Mouse (Mus musculus): ENCODE measurements at regions not wholly inside any gene's neighbourhood (a gene's known extent, or its start where the extent isn't known, plus 50 kb on each side); places are given as distances from the start of the nearest gene placed in this dataset.
A peak's percentile ranks its signal among the peaks of the same experiment; 100 is the strongest.

DNA sequence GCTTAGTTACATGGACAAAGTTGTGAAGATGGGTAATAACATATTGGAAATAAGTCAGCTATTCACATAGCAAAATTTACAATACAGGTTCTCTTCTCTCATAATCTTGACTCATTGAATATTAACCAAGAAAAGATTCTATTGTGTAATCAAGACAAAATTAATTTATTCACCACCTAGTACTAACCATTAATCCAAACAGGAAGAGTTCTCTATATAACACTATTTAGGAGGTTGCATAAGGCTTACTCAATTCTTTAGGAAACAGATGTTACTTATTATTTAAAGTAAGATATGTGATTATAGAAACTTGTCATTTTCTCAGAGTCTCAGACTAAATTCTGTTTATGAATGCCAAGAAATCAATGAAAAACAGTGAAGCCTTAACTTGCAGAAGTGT, 600.4 kb upstream of the Tusc1 start:
- DNase-seq (ENCODE audit: low read depth, low spot score): no peak

DNA sequence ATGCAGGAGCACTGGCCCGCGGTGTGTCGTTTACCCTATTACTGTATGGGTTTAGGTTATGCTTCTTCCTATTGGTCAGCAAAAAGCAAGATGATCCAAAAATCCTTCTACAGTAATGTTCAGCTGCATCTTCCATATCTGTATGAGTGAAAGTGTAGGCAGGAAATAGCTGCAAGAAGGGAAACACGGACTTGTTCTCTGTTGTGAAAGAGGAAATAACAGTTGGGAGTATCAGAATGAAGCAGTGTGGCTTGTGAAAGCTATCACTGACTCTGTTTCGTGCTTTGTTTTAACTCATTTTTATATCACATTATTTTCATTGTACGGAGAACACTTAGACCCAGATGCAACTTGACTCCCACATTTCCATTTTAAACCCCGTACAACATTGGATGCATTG, 591.8 kb upstream of the Tusc1 start:
- peak; percentile 13 for DNase-seq (ENCODE audit: low read depth, low spot score)

DNA sequence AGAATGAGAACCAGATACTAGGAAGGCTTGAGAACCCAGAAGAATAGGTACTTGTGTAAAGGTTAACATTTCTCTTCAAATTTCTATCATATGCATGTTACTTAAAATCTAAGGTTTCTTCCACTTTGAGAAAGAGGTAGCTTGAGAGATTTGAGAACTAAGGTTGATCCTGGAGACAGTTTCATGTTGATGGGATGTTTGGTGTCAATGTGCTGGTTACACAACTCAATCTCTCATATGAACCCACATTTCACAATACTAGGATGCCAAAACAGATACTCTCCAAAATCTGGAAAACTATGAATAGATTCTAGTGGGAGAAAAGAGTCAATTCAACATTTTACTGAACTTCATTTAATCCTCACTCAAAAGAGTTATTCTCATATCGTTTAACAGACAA, 589.1 kb upstream of the Tusc1 start:
- DNase-seq (ENCODE audit: low read depth, low spot score): no peak

DNA sequence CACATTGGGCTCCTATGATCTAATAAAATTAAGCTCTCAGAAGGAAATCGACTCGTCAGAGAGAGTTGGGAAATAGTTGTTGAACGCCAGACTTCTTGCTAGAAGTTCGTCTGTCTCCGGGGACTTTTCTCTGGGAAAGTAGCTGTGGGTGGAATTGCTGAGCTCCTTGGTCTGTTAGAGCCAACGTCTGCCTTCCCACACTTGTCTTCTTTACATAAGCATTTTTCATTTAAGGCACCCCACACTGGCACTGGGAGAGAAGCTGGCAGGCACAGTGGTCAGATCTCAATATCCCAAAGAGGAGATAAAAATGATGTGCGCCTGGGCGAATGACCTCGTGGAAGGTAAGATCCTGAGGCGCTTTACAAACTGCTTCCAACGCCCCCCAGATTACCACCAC, 551.3 kb upstream of the Tusc1 start:
- no peak for DNase-seq (ENCODE audit: low read depth, low spot score)

DNA sequence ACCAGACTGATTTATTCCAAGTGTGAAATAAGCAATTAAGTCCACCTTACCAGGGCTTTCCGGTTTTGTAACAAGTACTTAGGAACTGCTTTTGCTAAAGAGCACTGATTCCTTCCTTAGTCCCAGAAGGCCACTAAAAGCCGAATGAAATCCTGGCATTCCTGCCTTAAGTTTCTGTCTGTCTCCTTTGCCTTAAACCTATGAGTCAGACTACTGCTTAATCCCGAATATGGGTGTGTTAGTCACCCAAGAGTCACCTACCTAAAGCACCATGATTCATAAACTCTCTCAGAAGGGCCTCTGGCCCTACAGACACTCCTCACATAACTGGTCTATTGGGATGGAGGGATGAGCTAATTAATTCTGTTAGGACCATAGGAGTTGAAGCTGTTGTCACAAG, 546.0 kb upstream of the Tusc1 start:
- no peak for DNase-seq (ENCODE audit: low read depth, low spot score)

DNA sequence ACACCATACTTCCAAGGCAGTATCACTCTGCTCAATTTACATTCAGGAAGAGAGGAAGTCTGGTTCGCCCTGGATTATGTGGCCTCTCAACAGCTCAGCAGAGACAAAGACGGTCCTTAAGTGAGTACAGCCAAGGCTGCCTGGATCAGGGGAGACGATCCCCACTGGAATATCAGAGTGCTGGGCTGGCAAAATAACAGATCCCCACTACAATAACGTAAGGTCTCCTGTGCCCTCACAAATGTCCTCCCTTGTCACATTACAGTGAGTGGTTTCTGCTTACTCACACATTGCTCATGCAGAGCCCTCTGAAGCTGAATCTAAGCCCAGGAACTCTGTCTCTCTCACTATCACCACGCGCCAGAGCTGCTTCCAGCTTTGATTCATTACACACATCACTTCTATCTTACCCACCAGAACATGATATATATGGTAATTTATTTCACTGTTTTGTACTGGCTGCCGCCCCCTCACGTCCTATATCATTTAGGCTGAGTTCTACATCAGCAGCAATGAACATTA, 544.1 kb upstream of the Tusc1 start:
- DNase-seq (ENCODE audit: low read depth, low spot score): no peak

DNA sequence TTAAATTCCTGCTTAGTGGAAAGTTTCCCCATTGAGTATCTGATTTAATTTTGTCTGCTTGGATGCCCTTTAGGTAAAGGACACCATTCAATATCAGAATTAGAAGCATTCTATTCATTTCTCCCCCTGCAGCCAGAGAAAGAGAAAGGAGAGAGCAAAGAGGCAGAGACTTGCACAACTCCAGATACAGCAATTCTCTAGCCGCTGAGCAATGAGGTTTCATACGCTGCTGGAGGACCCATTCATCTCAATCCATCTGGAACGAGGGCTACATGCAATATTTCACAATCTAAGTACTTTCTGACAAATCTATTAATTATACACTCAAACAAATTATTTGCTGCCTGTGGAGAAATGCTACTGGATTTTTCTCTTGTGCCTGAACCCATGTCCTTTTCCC, 538.0 kb upstream of the Tusc1 start:
- DNase-seq (ENCODE audit: low read depth, low spot score): no peak

DNA sequence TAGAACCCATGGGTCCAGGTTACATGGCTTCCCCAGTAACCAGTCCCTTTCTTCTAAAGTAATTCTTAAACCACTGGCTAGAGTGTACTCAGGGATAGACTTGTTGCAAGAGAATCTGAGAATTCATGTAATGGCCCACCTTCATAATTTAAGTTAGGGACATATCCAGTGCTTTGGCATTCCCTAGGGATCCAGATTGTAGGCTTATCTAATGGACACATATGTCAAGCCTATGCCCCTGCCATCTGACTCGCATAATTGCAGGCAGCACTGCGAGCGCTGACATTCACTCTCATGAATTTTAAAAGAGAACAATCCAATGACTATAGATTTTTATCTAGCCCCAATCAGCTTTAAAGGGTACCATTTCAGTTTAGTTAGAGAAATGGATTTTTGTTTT, 518.1 kb upstream of the Tusc1 start:
- no peak for DNase-seq (ENCODE audit: low read depth, low spot score)

DNA sequence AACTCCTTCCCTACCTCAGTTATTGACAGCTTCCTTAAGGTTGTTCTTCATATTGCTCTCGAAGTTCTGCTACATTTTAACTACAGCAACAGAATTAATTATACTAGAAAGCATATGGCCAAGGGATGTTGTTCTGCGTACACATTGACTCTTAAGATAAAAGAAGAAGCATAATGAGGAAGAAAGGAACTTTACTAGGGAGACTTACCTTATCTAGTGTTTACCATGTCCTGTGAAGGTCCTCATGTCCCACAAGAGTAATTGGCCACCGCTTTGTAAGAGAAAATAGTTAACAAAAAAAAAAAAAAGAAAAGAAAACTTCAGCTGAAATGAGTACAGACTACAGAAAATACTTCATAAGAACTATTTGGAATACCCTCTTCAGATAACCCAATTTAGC, 513.9 kb upstream of the Tusc1 start:
- no peak for DNase-seq (ENCODE audit: low read depth, low spot score)

DNA sequence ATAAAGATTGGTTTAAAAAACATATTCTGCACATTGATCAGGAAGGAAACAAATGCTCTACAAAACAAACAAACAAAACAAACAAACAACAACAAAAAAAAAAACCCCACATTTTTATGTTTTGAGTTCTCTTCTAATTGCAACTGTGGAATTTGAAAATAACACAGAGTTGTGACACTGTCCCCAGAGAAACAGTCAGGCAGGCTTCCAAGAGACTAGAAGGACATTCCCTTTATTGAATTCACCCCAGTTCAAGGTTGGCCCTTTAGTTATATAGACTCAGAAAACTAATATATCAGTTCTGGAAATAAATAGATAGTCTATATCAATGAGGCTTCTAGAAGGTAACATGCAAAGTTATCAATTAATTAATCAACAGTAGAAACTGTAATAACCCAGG, 495.4 kb upstream of the Tusc1 start:
- no peak for DNase-seq (ENCODE audit: low read depth, low spot score)

DNA sequence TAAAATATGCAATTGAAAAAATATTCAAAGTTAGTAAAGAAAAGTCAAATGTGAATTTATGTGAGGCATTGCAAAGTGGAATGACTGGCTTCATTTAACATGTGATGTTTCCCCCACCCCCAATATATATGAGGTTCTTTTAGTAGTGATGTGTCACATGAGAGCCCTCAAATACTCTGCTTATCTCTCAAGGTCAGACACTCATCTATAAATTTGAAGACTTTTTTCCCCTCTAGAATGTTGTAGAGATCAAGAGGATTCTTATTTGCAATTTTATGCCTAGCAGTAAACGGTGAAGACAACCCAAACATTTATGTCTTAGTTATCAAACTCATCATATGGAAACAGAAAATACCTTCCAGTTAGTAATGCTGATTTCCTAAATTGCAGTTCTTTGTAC, 457.8 kb upstream of the Tusc1 start:
- no peak for DNase-seq (ENCODE audit: low read depth, low spot score)

DNA sequence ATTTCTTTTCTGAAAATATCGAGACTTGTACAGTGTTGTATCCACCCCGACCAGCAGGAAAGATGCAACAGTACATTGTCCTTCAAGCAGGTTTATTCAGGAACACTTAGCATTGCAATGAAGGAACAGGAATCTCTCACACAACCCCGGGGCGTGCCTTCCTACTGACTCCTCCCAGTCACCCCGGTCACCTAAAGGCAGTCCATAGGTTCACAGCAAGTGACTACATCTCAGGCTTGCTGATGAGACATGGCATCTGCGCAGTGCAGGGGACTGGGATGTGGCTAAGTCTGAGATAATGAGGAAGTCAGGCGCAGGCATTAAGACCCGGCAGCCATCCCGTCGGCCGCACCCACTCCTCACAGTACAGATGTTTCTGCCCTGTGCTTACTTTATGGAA, 454.8 kb upstream of the Tusc1 start:
- DNase-seq (ENCODE audit: low read depth, low spot score): no peak

DNA sequence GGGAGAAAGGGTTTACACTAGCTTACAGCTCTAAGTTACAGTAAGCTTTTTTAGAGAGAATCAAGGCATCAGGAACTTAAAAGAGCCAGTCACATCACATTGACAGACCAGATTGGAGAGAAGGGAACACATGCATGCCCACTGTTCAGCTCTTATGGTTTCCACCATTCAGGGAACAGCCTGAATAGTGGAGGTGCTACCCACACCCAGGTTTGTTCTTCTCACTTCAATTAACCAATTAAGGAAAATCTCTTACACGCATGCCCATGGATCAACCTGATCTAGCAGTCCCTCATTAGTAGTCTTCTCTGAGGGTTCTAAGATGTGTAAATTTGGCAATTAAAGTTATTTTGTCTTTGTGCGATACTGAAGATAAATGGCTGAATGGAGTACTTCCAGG, 419.2 kb upstream of the Tusc1 start:
- DNase-seq (ENCODE audit: low read depth, low spot score): no peak

DNA sequence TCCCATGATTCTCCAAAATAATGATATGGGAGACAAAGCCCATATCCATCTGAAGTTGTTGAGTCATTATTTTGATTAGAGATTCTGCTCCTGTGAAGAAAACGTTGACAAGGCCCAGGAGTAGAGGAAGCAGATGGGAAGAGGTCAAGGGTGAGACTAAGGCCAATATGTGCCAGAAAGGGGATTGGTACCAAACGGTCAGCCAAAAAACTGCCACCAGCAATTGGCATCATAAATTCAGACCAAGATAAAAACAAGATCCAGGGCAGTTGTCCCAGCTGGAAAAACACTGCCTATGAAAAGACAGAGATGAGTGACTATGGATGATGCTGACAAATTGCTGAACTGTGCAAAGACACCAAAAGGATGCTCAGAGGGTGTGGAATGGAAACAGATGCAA, 411.0 kb upstream of the Tusc1 start:
- no peak for DNase-seq (ENCODE audit: low read depth, low spot score)

DNA sequence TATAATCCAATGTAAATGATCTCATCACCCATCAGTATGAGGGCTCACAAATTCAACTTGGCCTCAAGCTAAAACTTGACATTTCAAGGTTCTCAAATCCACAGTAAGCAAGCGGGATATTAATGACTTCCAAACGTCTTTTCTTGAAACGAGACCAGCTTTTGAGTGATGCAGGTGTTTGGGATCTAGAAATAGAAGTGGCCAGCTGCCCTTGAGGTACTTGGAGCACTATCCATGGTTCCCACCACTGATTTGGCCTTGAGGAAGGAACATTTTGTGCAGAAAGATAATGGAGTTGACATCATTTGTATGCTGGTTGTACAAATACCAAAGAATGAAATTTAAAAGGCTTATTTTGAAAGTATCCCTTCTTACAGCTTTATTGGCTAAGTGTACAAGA, 378.4 kb upstream of the Tusc1 start:
- DNase-seq (ENCODE audit: low read depth, low spot score): no peak

DNA sequence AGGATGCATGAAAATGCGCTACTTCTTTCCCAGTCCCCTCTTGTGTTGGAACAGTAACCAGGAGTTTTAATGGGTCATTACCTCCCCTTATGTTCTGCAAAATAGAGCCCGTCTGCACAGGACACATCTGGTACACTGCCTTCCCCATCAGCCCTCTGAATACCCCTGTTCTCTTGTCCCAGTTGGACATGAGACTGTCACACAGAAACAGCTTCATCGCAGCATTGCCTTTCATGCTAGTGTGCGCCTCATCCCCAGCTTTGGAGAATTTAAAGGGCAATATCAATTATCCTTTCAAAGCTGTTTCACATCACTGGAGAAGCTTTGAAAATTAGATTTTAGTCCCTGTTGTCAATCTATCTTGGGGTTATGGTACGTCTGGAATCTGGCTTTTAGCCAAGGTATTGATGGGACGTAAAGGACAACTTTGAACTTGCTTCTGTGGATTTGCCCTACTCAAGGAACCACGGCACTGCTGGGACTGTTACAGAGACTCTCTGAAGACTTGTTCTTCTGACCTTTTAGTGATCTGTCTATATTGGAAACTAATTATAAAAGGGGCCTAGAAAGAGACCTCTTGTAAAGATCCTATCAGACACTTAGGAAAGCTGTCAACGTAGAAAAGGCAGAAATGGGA, 341.2 kb upstream of the Tusc1 start:
- DNase-seq (ENCODE audit: low read depth, low spot score): no peak

DNA sequence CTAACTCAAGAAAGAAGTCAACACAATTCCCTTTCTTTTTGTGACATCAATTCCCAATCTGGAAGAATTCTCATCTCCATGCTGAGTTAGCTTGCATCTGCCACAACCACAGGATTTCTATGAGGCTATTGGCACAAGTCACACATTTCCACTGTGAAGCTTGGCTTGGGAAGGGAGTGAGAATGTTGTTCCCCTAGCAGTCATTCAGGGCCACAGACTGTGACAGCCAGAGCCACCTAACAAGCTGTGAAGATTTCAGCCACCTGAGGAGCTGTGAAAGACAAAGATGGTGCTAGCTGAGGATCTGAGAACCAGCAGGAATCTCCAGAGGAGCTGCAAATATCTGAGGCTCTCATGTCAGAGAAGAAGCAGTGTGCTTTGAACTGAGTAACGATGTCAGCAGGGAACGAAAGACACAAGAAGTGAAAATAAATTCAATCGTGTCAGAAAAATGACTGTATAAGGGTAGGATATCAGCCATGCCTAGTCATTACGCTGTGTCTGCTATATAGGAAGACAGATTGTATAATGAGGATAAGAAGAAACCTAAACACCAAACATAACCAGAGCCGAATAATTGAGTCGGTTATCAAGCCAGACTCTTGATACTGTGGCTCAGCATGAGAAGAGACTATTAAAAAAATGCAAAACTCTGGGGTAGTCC, 340.6 kb upstream of the Tusc1 start:
- DNase-seq (ENCODE audit: low read depth, low spot score): no peak

DNA sequence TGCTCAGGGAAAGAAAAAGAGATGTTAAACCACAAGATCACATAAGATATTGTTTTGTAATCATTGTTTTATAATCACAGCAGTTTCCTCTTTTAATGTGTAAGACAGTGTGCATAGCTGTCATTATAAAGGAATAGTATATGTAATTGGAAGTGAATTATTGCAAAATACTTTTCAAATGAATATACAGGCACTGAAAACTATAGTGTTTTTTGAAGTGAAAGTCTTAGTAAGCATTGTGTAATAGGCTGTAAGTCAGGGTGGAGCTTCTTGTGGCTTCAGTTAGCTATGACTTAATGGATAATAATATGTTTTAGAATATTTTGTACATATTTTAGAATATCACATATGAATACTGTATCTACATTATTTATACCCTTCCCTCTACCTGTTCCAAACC, 333.7 kb upstream of the Tusc1 start:
- no peak for DNase-seq (ENCODE audit: low read depth, low spot score)

DNA sequence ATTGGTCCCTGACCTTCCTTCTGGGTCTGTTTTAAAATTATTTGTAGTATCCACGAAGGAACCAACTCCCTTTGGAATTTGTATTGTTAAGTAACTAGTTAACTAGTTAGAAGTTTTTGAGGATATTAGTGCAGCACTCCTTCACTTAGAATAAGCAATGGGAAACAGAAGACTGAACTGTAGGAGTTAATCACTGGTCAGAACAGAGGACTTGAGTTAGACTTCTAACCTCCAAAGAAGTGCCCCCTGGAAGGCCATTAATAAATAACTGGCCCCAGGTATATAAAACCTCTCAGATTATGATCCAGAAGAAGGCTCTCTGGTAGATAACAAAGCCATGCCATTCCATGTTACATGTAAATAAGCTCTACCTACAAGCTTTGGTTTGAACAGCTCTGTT, 329.0 kb upstream of the Tusc1 start:
- DNase-seq (ENCODE audit: low read depth, low spot score): no peak

DNA sequence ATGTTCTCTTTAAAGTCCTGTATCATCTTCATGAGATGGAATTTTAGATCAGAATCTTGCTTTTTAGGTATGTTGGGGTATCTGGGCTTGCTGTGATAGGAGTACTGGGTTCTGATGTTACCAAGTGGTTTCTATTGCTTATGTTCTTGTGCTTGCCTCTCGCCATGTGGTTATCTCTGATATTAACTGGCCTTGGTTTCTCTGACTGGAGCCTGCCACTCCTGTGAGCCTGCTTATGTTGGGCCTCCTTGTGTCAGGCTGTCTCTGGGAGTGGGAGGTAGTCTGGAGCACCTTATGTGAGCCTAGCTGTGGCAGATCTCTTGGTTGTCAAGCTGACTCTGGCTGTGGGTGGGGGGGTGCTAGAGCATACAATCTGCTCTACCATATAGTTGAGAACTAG, 302.9 kb upstream of the Tusc1 start:
- no peak for DNase-seq (ENCODE audit: low read depth, low spot score)

DNA sequence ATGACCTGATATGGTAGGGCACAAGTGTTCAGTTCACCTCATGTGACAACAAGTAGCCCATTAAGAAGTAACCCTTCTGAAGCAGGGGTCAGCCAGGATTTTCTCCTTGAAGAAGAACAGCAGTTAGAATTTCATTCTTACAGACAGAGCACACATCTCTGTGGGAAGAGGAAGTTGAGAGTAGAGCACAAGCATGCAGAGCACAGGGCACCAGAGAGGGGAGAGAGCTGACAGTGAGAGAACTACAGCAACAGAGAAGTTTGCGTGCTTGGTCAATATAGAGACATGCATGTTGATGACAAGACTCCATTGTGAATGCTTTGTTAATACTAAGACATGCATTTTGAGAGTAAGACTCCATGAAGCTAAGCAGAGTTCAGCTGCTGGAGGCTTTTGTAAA, 263.2 kb upstream of the Tusc1 start:
- peak; percentile 17 for DNase-seq (ENCODE audit: low read depth, low spot score)

DNA sequence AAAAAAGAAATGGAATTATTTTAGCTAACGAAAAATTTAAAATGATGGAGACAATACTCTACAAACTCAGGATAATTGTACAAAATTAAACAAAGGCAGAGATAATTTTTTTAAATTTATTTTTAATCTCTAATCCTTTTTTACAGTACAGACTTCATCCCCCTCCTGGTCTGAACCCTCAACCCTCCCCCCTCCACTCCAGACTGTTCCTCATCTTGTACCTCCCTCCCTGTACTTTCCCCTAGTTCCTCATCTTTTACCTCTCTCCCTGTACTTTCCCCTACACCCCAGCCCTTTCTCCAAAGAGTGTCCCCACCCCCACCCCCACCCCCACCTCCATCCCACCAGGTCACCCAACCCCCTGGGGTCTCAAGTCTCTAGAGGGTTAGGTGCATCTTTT, 249.0 kb upstream of the Tusc1 start:
- no peak for DNase-seq (ENCODE audit: low read depth, low spot score)

DNA sequence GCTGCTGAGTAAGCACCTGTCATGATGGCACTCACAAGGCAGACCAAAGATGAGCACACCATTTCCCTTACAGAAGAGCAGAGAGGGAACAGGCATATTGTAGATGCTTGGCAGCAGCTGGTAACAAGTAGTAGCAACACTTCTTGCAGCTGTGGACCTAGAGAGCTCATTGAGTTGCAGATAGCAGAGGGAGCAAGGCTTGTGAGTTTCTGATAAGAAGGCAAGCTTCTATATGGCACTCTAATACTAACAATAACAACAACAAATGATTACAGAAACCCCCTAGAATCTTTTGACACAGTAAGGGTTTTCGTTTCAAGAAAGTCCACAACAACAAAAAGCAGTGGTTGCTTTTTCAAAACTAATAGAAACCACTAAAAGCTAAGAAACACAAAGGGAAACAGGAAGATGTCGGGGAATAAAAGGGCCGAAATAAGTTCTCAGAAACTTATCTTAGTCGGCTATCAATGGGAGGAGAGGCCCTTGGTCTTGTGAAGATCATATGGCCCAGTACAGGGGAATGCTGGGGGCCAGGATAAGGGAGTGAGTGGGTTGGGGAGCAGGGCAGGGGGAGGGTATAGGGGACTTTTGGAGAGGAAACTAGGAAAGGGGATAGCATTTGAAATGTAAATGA, 248.5 kb upstream of the Tusc1 start:
- DNase-seq (ENCODE audit: low read depth, low spot score): no peak

All from A20 (cell line).